Mouse (Mus musculus) urinary bladder, postnatal 36 days (tissue): ENCODE measurements around the gene Actn3.
"Not testable (repeated sequence)": the region's sequence is repeated elsewhere in the genome, so short reads cannot be mapped to it uniquely, and the experiment has no call there.

Source experiments
- DNase-seq, 2 experiments: peaks; one replicate each; pipeline ENCODE4 v3.0.0; 2022; ENCODE audit warnings: low spot score in 2 of 2, mixed read lengths in 1 of 2

Actn3 gene

GRCm38 (mm10) chr19:4859081-4859480 lies 18.6 kb downstream of the Actn3 start:
- DNase-seq: no peak

GRCm38 (mm10) chr19:4855951-4856350 lies 21.8 kb downstream of the Actn3 start:
- no peak for DNase-seq

- DNase-seq: no peak
Observed at GRCm38 (mm10) chr19:4855470-4855820, 22.3 kb downstream of the Actn3 start.

GRCm38 (mm10) chr19:4854552-4855469 lies 22.9 kb downstream of the Actn3 start, which contains the start of gene Ctsf:
Ctsf (plus strand) TSS chr19:4855130.
- peak; percentile 75 to 90 for DNase-seq

- no peak for DNase-seq
Observed at GRCm38 (mm10) chr19:4850281-4850680, 27.4 kb downstream of the Actn3 start.

- no peak for DNase-seq
Observed at GRCm38 (mm10) chr19:4849800-4850199, 27.9 kb downstream of the Actn3 start.

- DNase-seq: peak in 1 of 2 experiments; percentile 7
Observed at GRCm38 (mm10) chr19:4847490-4847889, 30.2 kb downstream of the Actn3 start.

- DNase-seq: no peak
Observed at GRCm38 (mm10) chr19:4845846-4846245, 31.9 kb downstream of the Actn3 start.

GRCm38 (mm10) chr19:4842611-4843010 lies 35.1 kb downstream of the Actn3 start:
- no peak for DNase-seq

GRCm38 (mm10) chr19:4840848-4841247 lies 36.9 kb downstream of the Actn3 start:
- DNase-seq: no peak

GRCm38 (mm10) chr19:4839149-4839548 lies 38.6 kb downstream of the Actn3 start, which contains the start of the genes Ccs and Ccdc87:
Ccs (minus strand) TSS chr19:4839332.
Ccdc87 (plus strand) TSS chr19:4839366.
- DNase-seq: peak; percentile 96 to 97

GRCm38 (mm10) chr19:4838526-4839140 lies 39.1 kb downstream of the Actn3 start:
- DNase-seq: no peak

GRCm38 (mm10) chr19:4837049-4837448 lies 40.7 kb downstream of the Actn3 start:
- DNase-seq: no peak

- no peak for DNase-seq
Observed at GRCm38 (mm10) chr19:4836096-4836495, 41.6 kb downstream of the Actn3 start.

GRCm38 (mm10) chr19:4833977-4834376 lies 43.7 kb downstream of the Actn3 start:
- DNase-seq: no peak

- DNase-seq: peak in 1 of 2 experiments; percentile 76
Observed at GRCm38 (mm10) chr19:4829156-4829555, 48.6 kb downstream of the Actn3 start.

- DNase-seq: peak in 1 of 2 experiments; percentile 23
Observed at GRCm38 (mm10) chr19:4828444-4829114, 49.1 kb downstream of the Actn3 start.

- DNase-seq: peak; percentile 29 to 81
Observed at GRCm38 (mm10) chr19:4820678-4821303, 56.9 kb downstream of the Actn3 start.

GRCm38 (mm10) chr19:4817182-4817835 lies 60.4 kb downstream of the Actn3 start:
- DNase-seq: no peak

- no peak for DNase-seq
Observed at GRCm38 (mm10) chr19:4813015-4813414, 64.7 kb downstream of the Actn3 start.

- DNase-seq: not testable (repeated sequence)
Observed at GRCm38 (mm10) chr19:4812334-4812949, 65.3 kb downstream of the Actn3 start.
